Mouse (Mus musculus) liver, embryonic 14.5 days (tissue): ENCODE measurements around the gene Mrps5. TPM values are rescaled to one million over a fixed set of nuclear protein-coding genes. Genes with fewer than 3 reads are reported as not detected.

Source experiments
- ATAC-seq: fragments of 200-750 bp; cut with Nextera tagmentation; 2 replicates; pipeline ENCODE4 v1.8.0; 2017; ENCODE audit warnings: moderate number of reproducible peaks, mild to moderate bottlenecking, moderate library complexity; ENCODE audit not compliant: insufficient read depth
- DNase-seq, 3 experiments: peaks; one replicate each; pipeline ENCODE4 v3.0.0-alpha.2; 2012 to 2013; ENCODE audit warnings: low read depth in 3 of 3, low spot score in 3 of 3
- H3K27ac ChIP-seq: fragments of 300-500 bp; sonication (generic); 2 replicates; pipeline ENCODE4 v1.5.1; 2014; ENCODE audit warnings: moderate library complexity, mild to moderate bottlenecking, control low read depth, inconsistent platforms
- H3K27me3 ChIP-seq: fragments of 300-500 bp; sonication (generic); 2 replicates; pipeline ENCODE4 v1.6.1; 2014; ENCODE audit warnings: mild to moderate bottlenecking, low read length, moderate library complexity; ENCODE audit not compliant: control insufficient read depth, insufficient read depth
- H3K36me3 ChIP-seq: fragments of 300-500 bp; sonication (generic); replicated peaks from 2 replicates; pipeline ENCODE4 v1.6.1; 2014; ENCODE audit warnings: low read depth; ENCODE audit not compliant: control insufficient read depth, insufficient read depth
- H3K4me1 ChIP-seq, 2 experiments: fragments of 200-500 bp in 1 of 2; fragments of 300-500 bp in 1 of 2; sonication (generic) in 1 of 2; replicated peaks; 2 replicates each; pipeline ENCODE4 v1.6.1; 2012 to 2014; ENCODE audit warnings: antibody characterized with exemption in 1 of 2, inconsistent platforms in 1 of 2, low read length in 1 of 2; ENCODE audit not compliant: control insufficient read depth in 2 of 2, insufficient read depth in 2 of 2
- H3K4me2 ChIP-seq: fragments of 300-500 bp; sonication (generic); 2 replicates; pipeline ENCODE4 v1.6.1; 2014; ENCODE audit warnings: low read depth, mild to moderate bottlenecking, control low read depth, moderate library complexity
- H3K4me3 ChIP-seq, 2 experiments: fragments of 200-500 bp in 1 of 2; fragments of 300-500 bp in 1 of 2; sonication (generic) in 1 of 2; 2 replicates each; pipeline ENCODE4 v1.5.1; 2012 to 2014; ENCODE audit warnings: low read depth in 2 of 2, low read length in 2 of 2, mild to moderate bottlenecking in 2 of 2, control low read depth in 1 of 2, inconsistent platforms in 1 of 2, moderate library complexity in 1 of 2; ENCODE audit not compliant: insufficient read depth in 1 of 2
- H3K9ac ChIP-seq: fragments of 300-500 bp; sonication (generic); replicated peaks from 2 replicates; pipeline ENCODE4 v1.6.1; 2014; ENCODE audit warnings: mild to moderate bottlenecking, control low read depth, moderate library complexity
- H3K9me3 ChIP-seq: fragments of 300-500 bp; sonication (generic); 2 replicates; pipeline ENCODE4 v1.6.1; 2016; ENCODE audit warnings: low read length, mixed read lengths; ENCODE audit not compliant: control insufficient read depth
- CTCF ChIP-seq: IDR thresholded peaks from 2 replicates; pipeline ENCODE4 v1.5.1; 2016; ENCODE audit warnings: antibody characterized with exemption, low read depth, control low read depth
- EP300 ChIP-seq: IDR thresholded peaks from 2 replicates; pipeline ENCODE4 v1.6.1; 2016; ENCODE audit warnings: antibody characterized with exemption, low read depth
- WGBS: fragments of 180-500 bp; shearing (Covaris S2); extraction: QIAGEN DNeasy Blood & Tissue Kit; methylation state at CpG from one replicate; pipeline ENCODE4 v1.1.7; 2014; ENCODE audit not compliant: insufficient replicate concordance; 5-methylcytosine and 5-hydroxymethylcytosine counted together
- polyA plus RNA-seq, 2 experiments: library from polyadenylated mRNA; depleted of rRNA in 1 of 2; stranded (reverse) in 1 of 2; unstranded in 1 of 2; fragments of >200 nt; fragmentation: Nextera tagmentation in 1 of 2; extraction: Ambion mirVana in 1 of 2; gene quantifications; 2 replicates each; pipeline versions ENCODE4 v1.2.1 to v1.2.3; 2012 to 2014

Mrps5 gene
- polyA plus RNA-seq, 2 experiments, result 46.4 to 80.1 TPM

- no peak overlapping the region for H3K27ac ChIP-seq
- no peaks in the 10 kb centered on the region for H3K4me1 ChIP-seq
- TF ChIP-seq CTCF, result no peak
- no peak for TF ChIP-seq EP300
- no peaks in the 10 kb centered on the region for H3K36me3 ChIP-seq
- H3K27me3 ChIP-seq, result peaks cover 35% of the 10 kb centered on the region
- no peak for ATAC-seq
- no peaks in the 10 kb centered on the region for H3K9me3 ChIP-seq
- H3K9ac ChIP-seq, result no peak overlapping the region
- H3K4me2 ChIP-seq, result no peak overlapping the region
- no peak overlapping the region for H3K4me3 ChIP-seq
- no peak for DNase-seq
Observed at GRCm38 (mm10) chr2:127652335-127652734, 65.3 kb downstream of the Mrps5 start.

- H3K4me2 ChIP-seq, result no peak overlapping the region
- no peak overlapping the region for H3K9ac ChIP-seq
- H3K4me3 ChIP-seq, result no peak overlapping the region
- H3K36me3 ChIP-seq, result no peaks in the 10 kb centered on the region
- 63% methylated on average over 2 of the region's 2 CpGs for WGBS
- DNase-seq (no peak), ATAC-seq (no peak)
- no peak for TF ChIP-seq CTCF
- H3K27ac ChIP-seq, result no peak overlapping the region
- H3K27me3 ChIP-seq, result peaks cover 37% of the 10 kb centered on the region
- H3K9me3 ChIP-seq, result no peaks in the 10 kb centered on the region
- no peaks in the 10 kb centered on the region for H3K4me1 ChIP-seq
Observed at GRCm38 (mm10) chr2:127652805-127653204, 65.8 kb downstream of the Mrps5 start.

- no peak overlapping the region for H3K4me2 ChIP-seq
- TF ChIP-seq EP300, result no peak
- no peak for TF ChIP-seq CTCF
- ATAC-seq, result no peak
Observed at GRCm38 (mm10) chr2:127654786-127655185, 67.8 kb downstream of the Mrps5 start.

GRCm38 (mm10) chr2:127655419-127655818 is 68.4 kb downstream of the Mrps5 start:
- Histone ChIP-seq H3K4me1 (no peaks in the 10 kb centered on the region), H3K9me3 (no peaks in the 10 kb centered on the region), H3K27ac (no peak overlapping the region), H3K36me3 (no peaks in the 10 kb centered on the region), H3K9ac (no peak overlapping the region), H3K4me3 (no peak overlapping the region), H3K4me2 (no peak overlapping the region), H3K27me3 (peaks cover 37% of the 10 kb centered on the region)
- WGBS, result 4% methylated on average over 9 of the region's 9 CpGs
- TF ChIP-seq CTCF, result no peak
- no peak for TF ChIP-seq EP300
- ATAC-seq, result no peak
- DNase-seq, result no peak

More at GRCm38 (mm10) chr2:127654786-127655185, 67.8 kb downstream of the Mrps5 start:
- Histone ChIP-seq H3K4me3 (no peak overlapping the region), H3K4me1 (no peaks in the 10 kb centered on the region), H3K27me3 (peaks cover 37% of the 10 kb centered on the region), H3K36me3 (no peaks in the 10 kb centered on the region), H3K9me3 (no peaks in the 10 kb centered on the region), H3K27ac (no peak overlapping the region), H3K9ac (no peak overlapping the region)
- 44% methylated on average over 3 of the region's 3 CpGs for WGBS
- no peak for DNase-seq

GRCm38 (mm10) chr2:127656086-127656720 is 69.2 kb downstream of the Mrps5 start, which contains the start of gene Mal:
Mal (minus strand) TSS chr2:127656695.
- Histone ChIP-seq H3K4me3 (no peak within 1 kb of the TSS; a peak in 1 of 4 replicates), H3K9ac (no peak within 1 kb of the TSS), H3K4me2 (peak within 1 kb of the TSS; percentile 40), H3K27ac (no peak within 1 kb of the TSS), H3K9me3 (no peaks in the 10 kb centered on the region), H3K4me1 (no peaks in the 10 kb centered on the region), H3K27me3 (peaks cover 37% of the 10 kb centered on the region), H3K36me3 (no peaks in the 10 kb centered on the region)
- DNase-seq (no peak), ATAC-seq (no peak)
- WGBS, result 2% methylated on average over 43 of the region's 43 CpGs
- TF ChIP-seq EP300 (no peak), CTCF (no peak)

Other genes starting within 250 kb of the Mrps5 start
- gene Astl, start 248.6 kb upstream of the Mrps5 start, polyA plus RNA-seq (2012; rRNA removed), result not detected in 2 replicates
- not detected in 2 replicates for gene Astl, start 248.6 kb upstream of the Mrps5 start, polyA plus RNA-seq (2014; fragmentation: Nextera tagmentation; extraction: Ambion mirVana)
- 12.4 and 13.2 TPM in 2 replicates for gene Adra2b, start 224.0 kb upstream of the Mrps5 start, polyA plus RNA-seq (2012; rRNA removed)
- 20.0 and 24.4 TPM in 2 replicates for gene Adra2b, start 224.0 kb upstream of the Mrps5 start, polyA plus RNA-seq (2014; fragmentation: Nextera tagmentation; extraction: Ambion mirVana)
- gene Gpat2, start 162.0 kb upstream of the Mrps5 start, polyA plus RNA-seq (2012; rRNA removed), result 0.26 and 0.45 TPM in 2 replicates
- 0.32 and 0.33 TPM in 2 replicates for gene Gpat2, start 162.0 kb upstream of the Mrps5 start, polyA plus RNA-seq (2014; fragmentation: Nextera tagmentation; extraction: Ambion mirVana)
- gene Fahd2a, start 142.7 kb upstream of the Mrps5 start, polyA plus RNA-seq (2012; rRNA removed), result 6.8 and 7.9 TPM in 2 replicates
- gene Fahd2a, start 142.7 kb upstream of the Mrps5 start, polyA plus RNA-seq (2014; fragmentation: Nextera tagmentation; extraction: Ambion mirVana), result 15.1 and 20.0 TPM in 2 replicates
- 0.36 and 0.38 TPM in 2 replicates for gene Kcnip3, start 65.1 kb upstream of the Mrps5 start, polyA plus RNA-seq (2012; rRNA removed)
- 0.42 and 0.59 TPM in 2 replicates for gene Kcnip3, start 65.1 kb upstream of the Mrps5 start, polyA plus RNA-seq (2014; fragmentation: Nextera tagmentation; extraction: Ambion mirVana)
- gene Prom2, start 45.8 kb upstream of the Mrps5 start, polyA plus RNA-seq (2012; rRNA removed), result 0.01 TPM in 1 of 2 replicates, not detected in the other
- not detected in 2 replicates for gene Prom2, start 45.8 kb upstream of the Mrps5 start, polyA plus RNA-seq (2014; fragmentation: Nextera tagmentation; extraction: Ambion mirVana)
- 1.0 and 1.1 TPM in 2 replicates for gene Zfp661, start 128 bp upstream of the Mrps5 start, polyA plus RNA-seq (2012; rRNA removed)
- gene Zfp661, start 128 bp upstream of the Mrps5 start, polyA plus RNA-seq (2014; fragmentation: Nextera tagmentation; extraction: Ambion mirVana), result 0.83 and 0.86 TPM in 2 replicates
- 0.01 and 0.03 TPM in 2 replicates for gene Mal, start 69.5 kb downstream of the Mrps5 start, polyA plus RNA-seq (2012; rRNA removed)
- 0.06 and 0.10 TPM in 2 replicates for gene Mal, start 69.5 kb downstream of the Mrps5 start, polyA plus RNA-seq (2014; fragmentation: Nextera tagmentation; extraction: Ambion mirVana)
- gene Mall, start 142.7 kb downstream of the Mrps5 start, polyA plus RNA-seq (2012; rRNA removed), result 0.02 and 0.06 TPM in 2 replicates
- gene Mall, start 142.7 kb downstream of the Mrps5 start, polyA plus RNA-seq (2014; fragmentation: Nextera tagmentation; extraction: Ambion mirVana), result not detected in 2 replicates
- gene Nphp1, start 201.7 kb downstream of the Mrps5 start, polyA plus RNA-seq (2012; rRNA removed), result 2.9 and 4.9 TPM in 2 replicates
- gene Nphp1, start 201.7 kb downstream of the Mrps5 start, polyA plus RNA-seq (2014; fragmentation: Nextera tagmentation; extraction: Ambion mirVana), result 5.5 and 6.8 TPM in 2 replicates
- 9.8 and 24.3 TPM in 2 replicates for gene Mtln, start 205.3 kb downstream of the Mrps5 start, polyA plus RNA-seq (2012; rRNA removed)
- gene Mtln, start 205.3 kb downstream of the Mrps5 start, polyA plus RNA-seq (2014; fragmentation: Nextera tagmentation; extraction: Ambion mirVana), result 25.4 and 28.1 TPM in 2 replicates
- gene Bub1, start 244.6 kb downstream of the Mrps5 start, polyA plus RNA-seq (2012; rRNA removed), result 10.8 and 17.0 TPM in 2 replicates
- 11.5 and 14.5 TPM in 2 replicates for gene Bub1, start 244.6 kb downstream of the Mrps5 start, polyA plus RNA-seq (2014; fragmentation: Nextera tagmentation; extraction: Ambion mirVana)